ENCODE assay signal across 8 mouse cellular contexts in genomic region chr6:31370550-31371061, GRCm38 (mm10). TPM values are rescaled to one million over a fixed set of nuclear protein-coding genes. Genes with fewer than 3 reads are reported as not detected.
DNase-seq lines count a peak whose midpoint lies in the region; TF ChIP-seq lines count a peak whose summit lies in the region.

No protein-coding gene starts in this region.

- peak; percentile 14 for DNase-seq in embryo, embryonic 11 days
- DNase-seq in embryo, embryonic 9.5 days (ENCODE audit: extremely low spot score) = no peak
- no peak for DNase-seq in CH12.LX (ENCODE audit: extremely low read depth)
- DNase-seq in kidney, adult 8-10 months = peak; percentile 51 to 59
- DNase-seq in testis, postnatal 14 days (ENCODE audit: low spot score) = peak; percentile 35
- no peak for DNase-seq in ovary, adult 18-20 months (ENCODE audit: low spot score)
- no peak for DNase-seq in embryo, embryonic 10 days (ENCODE audit: low spot score)

- in situ Hi-C loops in CH12.LX (cut with MboI; ENCODE audit: low pct_ligation_motif_present, low pct_unique_long_range_greater_than_20kb, low sequenced_read_pairs) = no loop called here

- no peaks in the 10 kb centered on the region for H3K36me3 ChIP-seq in CH12.LX (replicated peaks in 1 of 2; ENCODE audit: control insufficient read depth in 1 of 2, insufficient read depth in 1 of 2, low read length in 1 of 2)

- no peaks in the 10 kb centered on the region for H3K27me3 ChIP-seq in CH12.LX (replicated peaks)

- no peak for TF ChIP-seq CTCF in CH12.LX (conservative IDR thresholded peaks at IDR 0.05 in 1 of 2, IDR thresholded peaks at IDR 0.05 in 1 of 2; ENCODE audit: low read depth in 2 of 2, low read length in 2 of 2)
- TF ChIP-seq CTCF in cortical plate, adult 2 months (IDR thresholded peaks at IDR 0.05; ENCODE audit: extremely low read depth, insufficient read depth, low read length) = no peak

- TF ChIP-seq POLR2A in CH12.LX (IDR thresholded peaks at IDR 0.05; ENCODE audit: low read depth, low read length) = no peak
- TF ChIP-seq POLR2A in cortical plate, adult 2 months (IDR thresholded peaks at IDR 0.05; ENCODE audit: extremely low read depth, insufficient read depth, low read length) = no peak

- dilution Hi-C loops in CH12.LX (cut with MboI; ENCODE audit: extremely low pct_ligation_motif_present, extremely low pct_unique_long_range_greater_than_20kb, low sequenced_read_pairs) = no loop called here

- no peak for TF ChIP-seq RAD21 in CH12.LX (IDR thresholded peaks at IDR 0.05; ENCODE audit: low read depth, low read length)

- H3K4me1 ChIP-seq in CH12.LX (ENCODE audit: control insufficient read depth in 1 of 2, insufficient read depth in 2 of 2) = peaks cover 0 to 10% of the 10 kb centered on the region in 2 experiments; a peak in 1 of 4 replicates
- 0 out of 2 replicates have a peak, but pooled peaks cover 1% of the 10 kb centered on the region for H3K4me1 ChIP-seq in cortical plate, adult 2 months (ENCODE audit: control insufficient read depth, insufficient read depth, low read length)

- H3K9me3 ChIP-seq in CH12.LX (replicated peaks; ENCODE audit: low read length) = no peaks in the 10 kb centered on the region

- no peaks in the 10 kb centered on the region for H3K79me2 ChIP-seq in CH12.LX (replicated peaks; ENCODE audit: control insufficient read depth, extremely low read depth, insufficient read depth, poor library complexity, severe bottlenecking)

- no peak overlapping the region for H3K27ac ChIP-seq in CH12.LX (ENCODE audit: insufficient read depth, low read depth)
- peak overlapping the region; percentile 56; the same call in 1 of the 2 replicates for H3K27ac ChIP-seq in cortical plate, adult 2 months (ENCODE audit: insufficient read depth, low read length)

- TF ChIP-seq EP300 in CH12.LX (IDR thresholded peaks at IDR 0.05; ENCODE audit: low read length) = no peak

- no peak overlapping the region for H3K9ac ChIP-seq in CH12.LX (ENCODE audit: insufficient read depth, low read depth)

- no peak overlapping the region for H3K4me2 ChIP-seq in CH12.LX (ENCODE audit: insufficient read depth, low read depth, poor library complexity, severe bottlenecking)

- H3K4me3 ChIP-seq in CH12.LX (replicated peaks in 1 of 3; ENCODE audit: low read depth in 2 of 3, low read length in 2 of 3, poor library complexity in 1 of 3) = no peak overlapping the region
- H3K4me3 ChIP-seq in cortical plate, adult 2 months (ENCODE audit: insufficient read depth, low read length) = no peak overlapping the region

TF ChIP-seq in CH12.LX, 34 proteins besides CTCF, POLR2A, EP300 and RAD21:
- 0 out of 2 replicates have a peak, but pooled peaks have one; percentile 19 for TF ChIP-seq BHLHE40 (IDR thresholded peaks at IDR 0.05; ENCODE audit: low read depth, low read length)
- TF ChIP-seq KAT2A (IDR thresholded peaks at IDR 0.05; ENCODE audit: insufficient replicate concordance, low read length) = no peak
- no peak for TF ChIP-seq HCFC1 (IDR thresholded peaks at IDR 0.05; ENCODE audit: low read depth, low read length)
- TF ChIP-seq ZKSCAN1 (IDR thresholded peaks at IDR 0.05; ENCODE audit: borderline replicate concordance, low read depth, low read length) = no peak
- TF ChIP-seq USF2 (conservative IDR thresholded peaks at IDR 0.05; ENCODE audit: low read depth, low read length) = no peak
- no peak for TF ChIP-seq MAZ (IDR thresholded peaks at IDR 0.05; ENCODE audit: low read depth, low read length)
- no peak for TF ChIP-seq GABPA (IDR thresholded peaks at IDR 0.05; ENCODE audit: insufficient replicate concordance, low read depth, low read length)
- no peak for TF ChIP-seq UBTF (IDR thresholded peaks at IDR 0.05; ENCODE audit: low read depth, low read length)

RNA-seq across cellular contexts. Expression of gene Mkln1, which starts 27.9 kb away (rescaled TPM):
- total RNA-seq in CH12.LX (2012; rRNA removed) (79.6 and 86.2 TPM in 2 replicates), CH12.LX (2014; rRNA removed) (127 and 142 TPM in 2 replicates)
- 105 and 115 TPM in 2 replicates for polyA plus RNA-seq in CH12.LX (2012; ENCODE audit: insufficient read length, low read depth)
- polyA plus RNA-seq in cortical plate, adult 2 months (2012; rRNA removed) = 48.2 and 49.8 TPM in 2 replicates

Comparison
In these comparisons a context has a peak if more than half of its experiments do, and no peak if none do; other contexts are left out.
1. DNase-seq: peak in embryo, embryonic 11 days (single experiment), kidney, adult 8-10 months (2 of 2) and testis, postnatal 14 days (single experiment); none in embryo, embryonic 9.5 days (single experiment), CH12.LX (single experiment), ovary, adult 18-20 months (single experiment) and embryo, embryonic 10 days (single experiment).